Mouse (Mus musculus) lung, postnatal 0 days (tissue): ENCODE data around the gene Fhit. TPM values are rescaled to one million over a fixed set of nuclear protein-coding genes. Genes with fewer than 3 reads are reported as not detected.

ENCODE experiments used
- ATAC-seq: fragments of 200-750 bp; cut with Nextera tagmentation; 2 replicates; pipeline ENCODE4 v1.8.0; 2017; ENCODE audit warnings: moderate library complexity
- DNase-seq: peaks from one replicate; pipeline ENCODE4 v3.0.0-alpha.2; 2016; ENCODE audit warnings: low spot score
- H3K27ac ChIP-seq: fragments of 300-500 bp; sonication (generic); 2 replicates; pipeline ENCODE4 v1.5.1; 2014; ENCODE audit warnings: antibody characterized with exemption, mild to moderate bottlenecking, low read length, mixed read lengths
- H3K27me3 ChIP-seq: fragments of 300-500 bp; sonication (generic); replicated peaks from 2 replicates; pipeline ENCODE4 v1.6.1; 2014; ENCODE audit warnings: low read length, mixed read lengths; ENCODE audit not compliant: insufficient read depth
- H3K36me3 ChIP-seq: fragments of 300-500 bp; sonication (generic); 2 replicates; pipeline ENCODE4 v1.6.1; 2014; ENCODE audit warnings: low read length, mixed read lengths; ENCODE audit not compliant: insufficient read depth
- H3K4me1 ChIP-seq: fragments of 300-500 bp; sonication (generic); 2 replicates; pipeline ENCODE4 v1.6.1; 2014; ENCODE audit warnings: antibody characterized with exemption, low read depth, low read length, mixed read lengths; ENCODE audit not compliant: insufficient read depth
- H3K4me2 ChIP-seq: fragments of 300-500 bp; sonication (generic); replicated peaks from 2 replicates; pipeline ENCODE4 v1.6.1; 2014; ENCODE audit warnings: low read depth, mild to moderate bottlenecking, low read length, moderate library complexity, mixed read lengths
- H3K4me3 ChIP-seq: fragments of 300-500 bp; sonication (generic); 2 replicates; pipeline ENCODE4 v1.5.1; 2014; ENCODE audit warnings: low read depth, low read length
- H3K9ac ChIP-seq: fragments of 300-500 bp; sonication (generic); replicated peaks from 2 replicates; pipeline ENCODE4 v1.6.1; 2014; ENCODE audit warnings: low read depth, mild to moderate bottlenecking
- H3K9me3 ChIP-seq: fragments of 300-500 bp; sonication (generic); 2 replicates; pipeline ENCODE4 v1.6.1; 2016; ENCODE audit warnings: low read length, mixed read lengths
- CTCF ChIP-seq: IDR thresholded peaks from 2 replicates; pipeline ENCODE4 v1.5.1; 2016; ENCODE audit warnings: antibody characterized with exemption, mild to moderate bottlenecking
- EP300 ChIP-seq: IDR thresholded peaks from 2 replicates; pipeline ENCODE4 v1.6.1; 2016; ENCODE audit warnings: antibody characterized with exemption, mild to moderate bottlenecking, control low read depth
- WGBS: fragments of 180-500 bp; shearing (Covaris S2); extraction: QIAGEN DNeasy Blood & Tissue Kit; methylation state at CpG from one replicate; pipeline ENCODE4 v1.1.7; 2014; 5-methylcytosine and 5-hydroxymethylcytosine counted together
- polyA plus RNA-seq: library from polyadenylated mRNA; unstranded; fragments of >200 nt; fragmentation: Nextera tagmentation; extraction: Ambion mirVana; gene quantifications from 2 replicates; pipeline ENCODE4 v1.2.1, GENCODE M21; 2015

The Fhit gene
- polyA plus RNA-seq, 1 experiment from 2014 or later: 5.6 TPM

DNA sequence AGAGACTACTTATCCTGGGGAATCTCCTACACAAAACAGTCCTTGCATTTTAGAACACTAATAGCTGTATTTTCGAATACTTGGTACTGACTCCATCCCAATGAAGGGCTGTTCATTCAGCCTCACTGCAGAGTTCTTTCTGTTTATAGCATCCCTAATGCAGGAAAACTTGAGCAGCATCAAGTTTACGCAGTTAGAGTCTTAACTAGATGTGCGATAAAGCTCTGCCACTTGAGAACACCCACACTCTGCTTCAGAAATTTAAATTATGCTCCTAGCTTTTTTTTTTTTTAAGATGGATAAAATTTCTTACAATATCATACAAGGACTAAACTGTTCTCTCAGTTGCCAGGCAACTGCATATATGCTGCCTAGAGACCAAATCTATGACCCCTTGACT is 183.2 kb downstream of the Fhit start:
- WGBS: 75% methylated on average over 3 of the region's 3 CpGs
- Histone ChIP-seq H3K4me3 (no peak overlapping the region), H3K4me2 (no peak overlapping the region), H3K9me3 (no peaks in the 10 kb centered on the region), H3K27ac (no peak overlapping the region), H3K9ac (no peak overlapping the region), H3K4me1 (no peaks in the 10 kb centered on the region), H3K27me3 (no peaks in the 10 kb centered on the region), H3K36me3 (no peaks in the 10 kb centered on the region)
- DNase-seq (no peak), ATAC-seq (no peak)
- no peak for TF ChIP-seq EP300
- TF ChIP-seq CTCF: no peak

DNA sequence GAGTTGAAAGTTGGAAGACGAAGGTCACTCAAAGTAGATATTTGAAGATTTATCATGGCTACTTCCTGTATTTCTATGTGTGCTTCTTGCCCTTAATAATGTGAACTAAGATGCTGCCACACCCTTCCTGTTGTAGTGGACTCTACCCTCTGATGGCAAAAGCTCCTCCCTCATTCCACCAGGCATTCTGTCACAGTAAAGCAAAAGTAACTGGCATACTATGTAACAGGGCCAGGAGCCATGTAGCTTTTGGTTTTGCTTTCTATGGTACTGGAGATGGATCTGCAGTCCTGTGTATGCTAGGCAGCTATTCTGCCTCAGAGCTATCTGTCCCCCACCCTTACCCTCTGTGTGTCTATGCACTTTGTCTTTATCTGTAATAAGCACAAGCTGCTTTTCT is 220.2 kb downstream of the Fhit start:
- Histone ChIP-seq H3K36me3 (no peaks in the 10 kb centered on the region), H3K4me2 (no peak overlapping the region), H3K4me1 (no peaks in the 10 kb centered on the region), H3K9me3 (no peaks in the 10 kb centered on the region), H3K27ac (no peak overlapping the region), H3K4me3 (no peak overlapping the region), H3K9ac (no peak overlapping the region), H3K27me3 (no peaks in the 10 kb centered on the region)
- no peak for DNase-seq
- TF ChIP-seq CTCF: no peak
- TF ChIP-seq EP300: no peak
- ATAC-seq: no peak
- 66% methylated on average over 1 of the region's 1 CpGs for WGBS

DNA sequence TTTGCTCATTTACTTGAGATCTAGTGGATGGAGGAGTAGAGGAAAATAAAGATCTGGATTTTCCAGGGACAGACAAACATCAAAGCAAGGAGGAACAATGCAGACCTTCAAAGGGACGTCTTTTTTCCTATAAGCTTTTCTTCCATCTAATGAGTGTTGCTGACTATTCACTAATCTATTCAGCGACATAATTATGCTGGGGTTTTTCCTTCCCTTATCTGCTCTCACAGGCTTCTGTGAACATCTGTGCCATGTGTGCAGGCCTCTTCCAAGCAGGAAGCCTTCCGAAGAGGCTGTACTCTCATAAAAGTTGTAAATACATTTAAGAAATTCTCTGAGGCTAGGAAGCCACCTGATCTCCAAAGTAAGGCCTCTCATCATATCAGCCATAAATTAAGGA is 228.2 kb downstream of the Fhit start:
- DNase-seq: no peak
- Histone ChIP-seq H3K4me2 (no peak overlapping the region), H3K9me3 (no peaks in the 10 kb centered on the region), H3K27ac (no peak overlapping the region), H3K4me3 (no peak overlapping the region), H3K9ac (no peak overlapping the region), H3K36me3 (no peaks in the 10 kb centered on the region), H3K4me1 (no peaks in the 10 kb centered on the region), H3K27me3 (no peaks in the 10 kb centered on the region)
- no peak for ATAC-seq
- WGBS: 41% methylated on average over 3 of the region's 3 CpGs
- no peak for TF ChIP-seq EP300
- no peak for TF ChIP-seq CTCF

DNA sequence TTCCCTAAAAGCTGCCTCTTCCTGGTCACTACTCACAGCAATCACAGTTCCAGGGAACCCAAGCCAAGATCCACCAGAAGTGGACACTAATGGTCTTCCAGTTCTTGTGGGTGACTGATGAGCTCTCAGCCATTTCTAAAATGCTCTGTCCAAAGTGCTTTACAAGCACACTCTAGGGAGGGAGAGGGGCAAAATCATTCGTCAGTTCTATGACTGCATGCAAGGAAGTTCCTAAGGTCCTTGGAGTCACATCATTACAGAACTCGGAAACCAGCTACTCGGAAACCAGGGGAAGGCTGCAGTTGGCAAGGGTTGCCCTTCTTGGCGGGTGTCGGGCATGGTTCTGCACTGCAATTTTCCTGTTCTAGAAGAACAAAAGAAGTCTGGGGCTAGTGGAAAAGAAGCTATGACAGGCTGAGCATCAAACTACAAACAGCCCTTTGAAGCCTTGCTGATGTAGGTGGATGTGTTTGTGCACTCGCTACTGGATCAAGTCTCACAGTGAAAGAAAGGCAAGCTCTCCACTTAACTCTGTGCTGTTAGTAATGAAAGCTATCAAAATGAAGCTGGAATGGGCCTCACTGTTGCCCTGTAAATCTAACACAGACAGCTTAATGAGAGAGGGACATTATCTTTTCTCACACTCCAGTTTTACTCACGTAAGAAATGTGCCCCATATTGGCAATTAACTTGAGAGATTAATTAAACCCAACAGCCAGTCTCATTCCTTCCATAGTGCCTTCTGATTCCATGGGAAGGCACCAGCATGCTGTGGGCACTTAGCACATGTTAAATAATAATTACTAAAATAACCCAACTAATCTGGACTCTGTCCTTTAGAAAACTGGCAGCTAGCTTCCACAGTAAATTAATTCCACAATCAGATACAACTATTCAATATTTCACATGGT is 243.7 kb downstream of the Fhit start:
- no peak for DNase-seq
- no peaks in the 10 kb centered on the region for H3K4me1 ChIP-seq
- TF ChIP-seq CTCF: no peak
- TF ChIP-seq EP300: no peak
- ATAC-seq: no peak
- H3K4me3 ChIP-seq: no peak overlapping the region
- no peak overlapping the region for H3K27ac ChIP-seq
- WGBS: 72% methylated on average over 7 of the region's 7 CpGs
- no peak overlapping the region for H3K4me2 ChIP-seq
- H3K9me3 ChIP-seq: no peaks in the 10 kb centered on the region
- H3K9ac ChIP-seq: no peak overlapping the region
- H3K27me3 ChIP-seq: no peaks in the 10 kb centered on the region
- no peaks in the 10 kb centered on the region for H3K36me3 ChIP-seq

DNA sequence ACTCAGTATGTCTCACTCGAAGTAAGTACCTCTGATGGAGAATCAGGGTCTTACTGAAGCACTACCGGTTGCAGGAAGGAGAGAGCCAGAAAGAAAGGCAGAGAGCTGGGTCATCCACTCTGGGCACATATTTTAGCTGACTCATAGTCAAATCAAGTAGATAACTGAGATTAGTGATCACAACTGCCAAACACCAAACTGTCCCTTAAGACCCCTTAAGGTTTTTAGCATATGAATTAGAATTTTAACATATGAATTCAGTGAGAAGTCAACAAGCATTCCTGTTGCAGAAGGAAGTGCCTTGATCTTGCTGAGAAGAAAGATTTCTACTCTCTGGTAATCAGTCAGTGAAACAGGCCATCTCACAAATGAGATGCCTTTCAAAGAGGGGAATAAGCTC is 253.8 kb downstream of the Fhit start:
- WGBS: 72% methylated on average over 2 of the region's 2 CpGs
- Histone ChIP-seq H3K4me3 (no peak overlapping the region), H3K9me3 (no peaks in the 10 kb centered on the region), H3K27me3 (no peaks in the 10 kb centered on the region), H3K36me3 (no peaks in the 10 kb centered on the region), H3K4me2 (no peak overlapping the region), H3K4me1 (no peaks in the 10 kb centered on the region), H3K27ac (no peak overlapping the region), H3K9ac (no peak overlapping the region)
- DNase-seq (no peak), ATAC-seq (no peak)
- no peak for TF ChIP-seq EP300
- no peak for TF ChIP-seq CTCF

DNA sequence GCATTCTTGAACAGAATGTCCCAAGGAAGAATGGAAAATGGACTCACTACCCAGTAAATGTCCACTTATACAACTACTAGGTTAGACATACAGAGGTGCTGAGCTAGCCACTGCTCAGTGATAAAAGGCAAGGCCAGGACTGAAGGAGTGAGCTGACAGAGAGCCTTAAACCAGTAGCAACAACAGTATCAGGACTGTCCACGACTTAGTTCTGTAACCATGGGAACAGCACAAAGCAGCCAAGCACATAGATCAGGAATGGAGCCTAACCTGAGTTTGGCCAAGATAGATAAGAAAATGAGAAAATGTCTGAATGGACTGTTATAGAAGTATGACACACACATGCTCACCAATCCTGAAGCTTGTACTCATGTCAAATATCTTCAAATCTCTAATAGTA is 279.1 kb downstream of the Fhit start:
- Histone ChIP-seq H3K4me1 (no peaks in the 10 kb centered on the region), H3K27ac (no peak overlapping the region), H3K27me3 (no peaks in the 10 kb centered on the region), H3K4me2 (no peak overlapping the region), H3K9me3 (no peaks in the 10 kb centered on the region), H3K4me3 (no peak overlapping the region), H3K9ac (no peak overlapping the region), H3K36me3 (no peaks in the 10 kb centered on the region)
- WGBS: 16% methylated on average over 1 of the region's 1 CpGs
- DNase-seq: no peak
- TF ChIP-seq CTCF: no peak
- TF ChIP-seq EP300: no peak
- ATAC-seq: no peak
